Mouse (Mus musculus) cerebellum, adult 11-12 months (tissue): Measurements from ENCODE around the gene Hand2.

Source experiments
- DNase-seq: peaks from one replicate; pipeline ENCODE4 v3.0.0; 2022

Hand2 gene

GRCm38 (mm10) chr8:57325111-57325891, 4.5 kb downstream of the Hand2 start:
- DNase-seq: no peak

- DNase-seq: no peak
Measured at GRCm38 (mm10) chr8:57326091-57327065, 5.6 kb downstream of the Hand2 start.

DNA sequence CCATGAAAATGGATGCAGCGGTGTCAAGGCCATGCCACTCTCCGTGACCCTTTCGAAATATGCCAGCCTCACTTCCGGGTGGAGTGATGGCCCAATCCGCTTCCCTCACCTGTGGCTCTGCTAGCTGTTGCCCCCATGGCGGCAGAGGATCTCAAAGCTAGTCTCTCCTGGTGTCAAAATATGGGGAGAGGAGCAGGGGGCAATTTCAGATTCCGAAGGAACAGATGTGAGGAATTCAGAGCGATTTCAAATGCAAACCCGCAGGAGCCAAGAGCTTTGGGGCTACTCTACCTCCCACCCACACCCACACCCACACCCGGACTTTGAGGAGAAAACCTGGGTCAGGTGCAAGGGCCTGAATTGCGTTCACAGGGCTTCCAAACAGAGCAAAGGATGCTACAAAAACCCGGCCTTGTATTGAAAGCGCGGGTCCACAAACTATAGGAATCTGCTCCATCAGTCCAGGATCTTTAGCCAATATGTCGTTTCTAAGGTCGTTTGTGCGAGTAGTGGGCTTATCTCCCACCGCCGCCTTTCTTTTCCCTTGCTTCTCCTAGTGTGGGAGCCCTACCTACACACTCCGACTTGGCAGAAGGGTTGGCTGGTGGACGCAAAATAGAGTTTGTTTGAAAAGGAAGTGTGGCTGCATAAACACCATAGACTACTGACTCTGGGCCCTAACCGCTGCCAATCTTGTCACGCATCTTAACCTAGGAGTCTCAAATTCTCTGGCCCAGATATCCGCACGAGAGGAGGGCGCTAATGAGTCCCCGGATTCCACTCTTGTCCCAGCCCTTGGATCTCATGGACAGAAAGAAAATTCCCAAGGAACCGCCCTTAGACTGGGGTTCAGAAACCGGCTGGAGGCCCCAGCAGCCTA, 6.7 kb downstream of the Hand2 start:
- DNase-seq: no peak

DNA sequence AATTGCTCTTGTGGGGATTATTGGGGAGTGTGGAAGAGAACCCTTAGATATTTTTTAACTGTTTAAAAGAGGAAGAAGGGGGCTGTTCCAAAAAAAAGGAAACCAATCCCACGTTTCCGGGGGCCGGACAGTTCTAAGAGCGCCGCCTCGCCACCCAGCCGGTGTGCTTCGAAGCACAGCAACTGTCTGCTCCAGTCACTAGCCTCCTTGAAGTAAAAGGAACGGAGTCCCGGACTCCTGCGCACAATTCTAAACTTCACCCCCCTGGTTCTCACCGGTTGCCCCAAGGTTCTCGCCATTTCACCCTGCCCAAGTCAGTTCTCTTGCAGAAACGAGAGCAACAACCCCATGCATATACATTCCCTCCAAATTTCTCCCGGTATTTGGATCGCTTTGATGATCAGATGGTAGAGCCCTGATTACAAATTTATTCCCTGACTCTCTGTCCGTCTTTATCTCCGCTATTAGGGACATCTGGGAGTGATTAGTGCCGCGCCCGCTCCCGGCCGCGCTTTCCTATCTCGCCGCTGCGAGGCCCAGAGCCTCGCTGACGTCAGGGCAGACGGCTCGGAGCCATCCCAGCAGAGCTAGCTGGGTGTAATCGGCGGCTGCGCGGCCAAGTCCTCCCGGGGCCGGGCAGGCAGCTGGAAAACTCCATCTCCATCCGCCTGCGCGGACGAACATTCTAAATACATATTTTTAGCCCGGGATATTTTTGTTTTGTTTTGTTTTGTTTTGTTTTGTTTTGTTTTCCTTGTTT, 7.6 kb downstream of the Hand2 start:
- DNase-seq: no peak

GRCm38 (mm10) chr8:57328931-57329341, 8.2 kb downstream of the Hand2 start:
- no peak for DNase-seq

DNA sequence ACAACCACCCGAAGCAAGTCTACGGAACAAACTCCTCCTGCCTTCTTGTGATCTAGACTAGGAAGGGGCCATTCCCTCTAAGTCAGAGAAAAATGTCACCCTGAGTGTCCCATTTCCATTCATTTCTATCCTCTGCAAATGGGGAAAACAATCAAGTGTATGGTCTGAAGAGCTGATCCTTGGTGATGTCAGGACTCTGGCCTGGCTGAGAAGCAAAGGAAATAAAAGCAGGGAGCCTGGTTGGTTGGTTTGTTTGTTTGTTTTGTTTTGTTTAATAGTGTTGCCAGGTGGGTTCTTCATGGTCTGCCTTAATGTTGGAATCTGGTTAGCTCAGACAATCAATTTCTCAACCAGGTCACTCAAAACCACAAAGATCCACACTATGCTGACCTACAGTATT, 9.3 kb downstream of the Hand2 start:
- DNase-seq: no peak

DNA sequence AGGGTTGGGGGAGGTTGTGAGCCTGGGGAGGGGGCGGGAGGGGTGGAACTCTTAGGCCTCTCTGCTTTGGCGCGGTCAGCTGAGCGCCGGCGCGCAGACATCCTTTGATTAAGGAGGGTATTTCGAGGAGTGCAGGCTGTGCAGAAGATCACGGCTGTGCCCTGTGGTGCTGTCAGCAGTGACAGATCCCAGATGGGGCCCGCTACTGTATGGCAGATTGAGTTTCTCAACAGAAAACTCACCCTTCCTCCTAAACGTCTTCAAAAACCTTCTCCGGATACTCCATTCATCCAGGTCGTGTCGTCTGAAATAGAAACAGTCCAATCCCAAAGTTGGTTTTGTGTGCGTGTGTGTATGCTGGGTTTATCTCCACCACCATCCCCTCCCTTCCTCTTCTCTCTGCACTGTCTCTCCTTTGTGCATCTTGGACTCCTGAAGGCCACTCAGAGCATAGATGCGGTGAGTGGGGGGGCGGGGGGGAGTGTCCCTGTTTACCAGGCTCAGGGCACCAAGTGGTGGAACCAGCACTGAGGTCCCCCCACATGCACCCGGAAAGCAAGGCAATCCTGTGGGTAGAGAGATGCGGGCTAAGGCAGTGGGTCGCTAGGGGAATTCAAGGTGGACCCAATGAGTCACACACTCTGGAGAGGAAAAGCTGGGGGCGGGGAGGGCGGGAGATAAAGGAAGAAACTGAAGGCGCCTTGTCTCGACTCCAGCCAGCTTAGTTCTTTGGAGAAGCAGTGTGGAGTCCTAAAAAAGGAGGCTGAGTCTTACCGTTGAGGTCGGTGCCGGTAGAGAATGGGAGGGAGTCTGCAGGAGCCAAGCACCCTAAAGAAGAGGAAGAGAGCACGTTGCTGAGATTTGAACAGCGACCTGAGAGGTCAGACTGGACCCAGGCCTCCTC, 11.2 kb downstream of the Hand2 start:
- no peak for DNase-seq

GRCm38 (mm10) chr8:57332676-57333482, 12.1 kb downstream of the Hand2 start:
- DNase-seq: no peak

GRCm38 (mm10) chr8:57333483-57333770, 12.6 kb downstream of the Hand2 start:
- DNase-seq: no peak

DNA sequence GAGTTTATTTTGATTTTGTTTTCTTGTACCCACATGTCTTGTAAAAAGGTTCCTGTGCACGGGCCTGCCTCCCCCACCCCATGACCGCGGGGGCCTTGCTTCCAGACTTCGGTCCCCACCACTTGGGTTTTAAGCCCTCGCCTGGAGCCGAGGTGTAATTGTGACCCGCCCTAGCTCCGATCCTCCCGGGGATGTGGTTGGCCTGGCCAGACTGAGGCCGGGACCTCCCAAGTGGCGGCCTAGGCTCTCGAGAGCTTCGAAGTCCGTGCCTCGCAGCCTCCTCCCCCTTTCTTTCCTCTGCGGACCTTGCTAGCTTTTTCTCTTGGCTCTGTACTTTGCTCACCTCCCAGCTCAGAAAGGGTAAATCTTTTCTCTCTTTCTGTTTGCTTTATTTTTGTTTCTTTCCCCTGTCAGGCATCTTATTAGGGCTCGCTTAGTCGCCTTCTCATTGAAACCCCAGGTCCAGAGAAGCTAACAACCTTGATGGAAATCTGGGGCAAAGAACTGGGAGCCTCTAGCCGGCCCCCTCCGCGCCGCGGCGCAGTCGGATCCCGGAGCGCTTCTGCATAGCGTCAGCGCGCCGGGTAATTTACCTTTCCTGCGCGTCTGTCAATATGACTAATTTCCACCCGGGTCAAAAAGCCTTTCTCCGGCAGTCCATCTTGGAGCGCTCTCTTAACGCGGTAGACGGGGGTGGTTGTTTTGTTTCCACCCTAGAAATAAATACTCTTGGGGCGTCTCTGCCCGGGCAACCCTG, 13.2 kb downstream of the Hand2 start:
- DNase-seq: no peak

- DNase-seq: no peak
Measured at GRCm38 (mm10) chr8:57334714-57335113, 13.9 kb downstream of the Hand2 start.

DNA sequence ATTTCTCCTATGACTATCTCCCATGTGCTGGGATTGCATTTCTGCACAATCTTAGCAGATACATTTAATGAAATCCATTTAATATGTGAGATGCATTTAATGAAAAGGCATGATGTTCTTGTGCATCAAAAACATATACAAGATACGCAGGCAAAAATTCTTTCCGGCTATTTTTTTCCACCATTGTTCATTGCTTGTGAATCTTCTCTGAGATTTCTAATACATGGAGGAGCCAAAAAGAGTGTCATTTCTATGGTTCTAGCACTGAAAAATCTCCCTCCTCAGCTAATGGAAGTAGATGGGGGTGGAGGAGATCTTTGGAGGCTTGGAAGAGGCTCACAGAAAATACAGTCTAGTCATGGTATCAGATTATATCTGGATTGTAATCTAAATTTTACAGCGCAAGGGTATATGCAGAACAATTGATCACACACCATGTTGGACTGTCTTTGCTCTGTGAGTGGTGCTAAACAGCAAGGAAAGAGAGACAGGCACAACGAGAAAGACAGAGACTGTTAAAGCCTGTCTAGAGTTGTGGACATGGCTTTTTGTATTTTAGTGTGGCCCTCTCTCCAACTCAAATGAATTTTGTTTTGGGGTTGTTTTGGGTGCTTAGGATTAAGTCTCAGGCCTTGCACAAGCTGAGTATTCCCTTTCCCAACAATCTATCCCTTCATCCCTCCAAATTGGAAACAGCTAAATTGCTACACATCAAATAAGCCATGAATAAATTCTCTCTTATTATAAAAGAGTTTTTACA, 16.7 kb downstream of the Hand2 start:
- no peak for DNase-seq

GRCm38 (mm10) chr8:57339711-57340650, 19.2 kb downstream of the Hand2 start:
- DNase-seq: no peak

DNA sequence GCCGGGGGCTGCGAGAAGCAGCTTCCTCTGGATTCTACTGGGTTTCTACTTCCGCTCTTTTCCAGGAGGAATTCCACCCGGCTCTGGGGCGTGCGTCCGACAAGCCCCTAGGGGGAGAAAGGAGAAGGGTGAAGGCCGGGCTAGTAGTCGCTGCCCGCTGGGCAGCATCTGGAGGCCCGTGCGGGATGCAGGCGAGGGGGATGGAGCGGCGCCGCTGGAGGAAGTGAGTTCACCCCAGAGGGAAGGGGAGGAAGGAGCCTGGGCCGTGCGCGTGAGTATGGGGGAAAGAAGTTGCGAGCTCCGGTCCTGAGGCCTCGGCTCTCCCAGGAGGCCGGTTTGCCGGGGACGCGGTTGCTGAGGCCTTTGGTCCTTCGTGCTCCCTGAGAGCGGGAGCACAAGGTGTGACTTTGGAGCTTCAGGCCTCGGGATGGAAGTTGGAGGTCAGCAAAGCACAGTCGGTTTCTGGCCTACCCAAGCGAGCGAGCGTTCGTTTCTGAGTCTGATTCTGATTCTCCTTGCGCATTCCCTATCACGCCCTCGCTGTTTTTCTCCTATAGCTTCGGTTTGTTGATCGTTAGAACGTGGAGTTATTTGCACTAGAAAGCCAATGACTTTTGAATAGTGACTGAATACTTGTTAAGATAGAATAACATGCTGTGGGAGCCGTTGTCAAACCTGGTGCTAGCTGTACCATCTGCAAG, 20.2 kb downstream of the Hand2 start:
- DNase-seq: no peak

GRCm38 (mm10) chr8:57341541-57341840, 20.7 kb downstream of the Hand2 start:
- DNase-seq: no peak

- no peak for DNase-seq
Measured at GRCm38 (mm10) chr8:57342386-57343090, 21.8 kb downstream of the Hand2 start.
